Mouse (Mus musculus) kidney, adult 2 months (tissue): ENCODE data around the gene Zswim2. TPM values are rescaled to one million over a fixed set of nuclear protein-coding genes. Genes with fewer than 3 reads are reported as not detected.
A peak's percentile ranks its signal among the peaks of the same experiment; 100 is the strongest.
"Not testable (repeated sequence)": the region's sequence is repeated elsewhere in the genome, so short reads cannot be mapped to it uniquely, and the experiment has no call there.

ENCODE experiments used
- DNase-seq: peaks from one replicate; pipeline ENCODE4 v3.0.0; 2021
- H3K27ac ChIP-seq: fragments of 200-500 bp; 2 replicates; pipeline ENCODE4 v1.5.1; 2012; ENCODE audit warnings: low read depth, low read length, control low read depth, inconsistent platforms; ENCODE audit not compliant: insufficient read depth
- H3K27me3 ChIP-seq: fragments of 200-500 bp; replicated peaks from 2 replicates; pipeline ENCODE4 v1.6.1; 2012; ENCODE audit warnings: mild to moderate bottlenecking, moderate library complexity, low read length, inconsistent platforms; ENCODE audit not compliant: control insufficient read depth, insufficient read depth
- H3K36me3 ChIP-seq: fragments of 200-500 bp; 2 replicates; pipeline ENCODE4 v1.6.1; 2012; ENCODE audit warnings: mild to moderate bottlenecking, moderate library complexity, low read length, inconsistent platforms; ENCODE audit not compliant: control insufficient read depth, insufficient read depth
- H3K4me1 ChIP-seq: fragments of 200-500 bp; 2 replicates; pipeline ENCODE4 v1.6.1; 2011; ENCODE audit warnings: low read length; ENCODE audit not compliant: control insufficient read depth, insufficient read depth
- H3K4me3 ChIP-seq: fragments of 200-500 bp; 2 replicates; pipeline ENCODE4 v1.5.1; 2011; ENCODE audit warnings: mild to moderate bottlenecking, low read depth, low read length, control low read depth; ENCODE audit not compliant: insufficient read depth
- CTCF ChIP-seq: fragments of 200-500 bp; conservative IDR thresholded peaks from 2 replicates; pipeline ENCODE4 v1.5.1; 2011; ENCODE audit warnings: low read depth, mild to moderate bottlenecking, control low read depth, low read length, moderate library complexity, mixed read lengths; ENCODE audit not compliant: insufficient read depth, insufficient read length
- POLR2A ChIP-seq: fragments of 200-500 bp; IDR thresholded peaks from one replicate; pipeline ENCODE4 v1.6.1; 2011; ENCODE audit warnings: low read depth, low read length, control low read depth
- WGBS: fragments of 180-500 bp; shearing (Covaris S2); methylation state at CpG from one replicate; pipeline ENCODE4 v1.1.7; 2018; 5-methylcytosine and 5-hydroxymethylcytosine counted together
- polyA plus RNA-seq: library from polyadenylated mRNA; depleted of rRNA; stranded (reverse); fragments of >200 nt; gene quantifications from 2 replicates; pipeline ENCODE4 v1.2.3, GENCODE M21; 2012; rRNA removed

Gene Zswim2
- polyA plus RNA-seq = not detected in 2 replicates

DNA sequence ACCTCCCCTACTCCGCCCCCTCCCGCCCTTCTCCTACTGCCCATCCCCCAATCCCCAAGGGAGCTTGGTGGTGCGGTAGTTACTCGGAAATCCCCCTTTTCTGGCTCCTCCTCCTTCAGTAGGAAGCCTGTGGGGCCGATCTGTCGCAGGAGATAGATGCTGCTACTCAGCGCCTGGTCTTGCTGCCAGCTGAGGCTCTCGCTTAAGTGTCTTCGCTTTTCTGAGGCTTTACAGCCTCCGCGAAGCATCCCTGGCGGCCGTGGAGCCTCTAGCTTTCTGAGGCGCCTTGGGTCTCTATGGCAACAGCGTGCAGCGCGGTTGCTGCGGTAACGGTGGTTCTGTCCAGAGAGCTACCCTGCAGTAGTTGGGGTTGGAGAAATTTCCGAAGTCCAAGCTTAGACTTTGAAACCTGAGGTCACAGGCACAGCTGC, at the start of gene Zswim2:
TSS of gene Zswim2 (minus strand) at position 298 of the 431 bp plus-strand sequence.
- DNase-seq = peak; percentile 66
- Histone ChIP-seq H3K27me3 (no peaks in the 10 kb centered on the region), H3K27ac (no peak within 1 kb of the TSS), H3K4me1 (no peaks in the 10 kb centered on the region), H3K36me3 (no peaks in the 10 kb centered on the region), H3K4me3 (no peak within 1 kb of the TSS)
- WGBS = under 1% methylated on average over 20 of the region's 20 CpGs
- TF ChIP-seq POLR2A (no peak), CTCF (no peak)

DNA sequence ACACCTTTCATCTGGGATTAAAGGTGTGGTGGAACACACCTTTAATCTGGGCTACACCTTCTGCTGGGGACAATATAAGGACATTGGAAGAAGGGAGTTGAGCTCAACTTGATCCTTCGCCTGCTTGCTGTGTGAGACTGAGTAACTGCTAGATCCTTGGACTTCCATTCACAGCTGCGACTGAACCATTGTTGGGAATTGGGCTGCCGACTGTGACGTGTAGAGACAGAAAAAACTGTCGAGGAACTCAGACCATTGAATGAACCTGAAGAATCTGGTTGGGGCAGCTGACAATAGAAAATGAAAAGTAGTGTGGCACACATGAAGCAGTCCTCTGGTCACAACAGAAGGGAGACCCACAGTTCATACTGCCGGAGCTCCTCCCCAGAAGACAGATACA, 49.2 kb upstream of the Zswim2 start, which contains the start of gene Gm13691:
TSS of gene Gm13691 (plus strand) at position 301 of the 400 bp plus-strand sequence.
- H3K4me3 ChIP-seq, DNase-seq, H3K27ac ChIP-seq, H3K27me3 ChIP-seq, H3K36me3 ChIP-seq, H3K4me1 ChIP-seq: not testable (repeated sequence)
- WGBS = no CpG with 5 or more reads among the region's 6 CpGs

DNA sequence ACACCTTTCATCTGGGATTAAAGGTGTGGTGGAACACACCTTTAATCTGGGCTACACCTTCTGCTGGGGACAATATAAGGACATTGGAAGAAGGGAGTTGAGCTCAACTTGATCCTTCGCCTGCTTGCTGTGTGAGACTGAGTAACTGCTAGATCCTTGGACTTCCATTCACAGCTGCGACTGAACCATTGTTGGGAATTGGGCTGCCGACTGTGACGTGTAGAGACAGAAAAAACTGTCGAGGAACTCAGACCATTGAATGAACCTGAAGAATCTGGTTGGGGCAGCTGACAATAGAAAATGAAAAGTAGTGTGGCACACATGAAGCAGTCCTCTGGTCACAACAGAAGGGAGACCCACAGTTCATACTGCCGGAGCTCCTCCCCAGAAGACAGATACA, 43.4 kb upstream of the Zswim2 start, which contains the start of gene Gm13697:
TSS of gene Gm13697 (plus strand) at position 301 of the 400 bp plus-strand sequence.
- not testable (repeated sequence) for H3K4me3 ChIP-seq, H3K27ac ChIP-seq, H3K27me3 ChIP-seq, DNase-seq, H3K36me3 ChIP-seq, H3K4me1 ChIP-seq
- no CpG with 5 or more reads among the region's 6 CpGs for WGBS

DNA sequence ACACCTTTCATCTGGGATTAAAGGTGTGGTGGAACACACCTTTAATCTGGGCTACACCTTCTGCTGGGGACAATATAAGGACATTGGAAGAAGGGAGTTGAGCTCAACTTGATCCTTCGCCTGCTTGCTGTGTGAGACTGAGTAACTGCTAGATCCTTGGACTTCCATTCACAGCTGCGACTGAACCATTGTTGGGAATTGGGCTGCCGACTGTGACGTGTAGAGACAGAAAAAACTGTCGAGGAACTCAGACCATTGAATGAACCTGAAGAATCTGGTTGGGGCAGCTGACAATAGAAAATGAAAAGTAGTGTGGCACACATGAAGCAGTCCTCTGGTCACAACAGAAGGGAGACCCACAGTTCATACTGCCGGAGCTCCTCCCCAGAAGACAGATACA, 37.6 kb upstream of the Zswim2 start, which contains the start of gene Gm13694:
TSS of gene Gm13694 (plus strand) at position 301 of the 400 bp plus-strand sequence.
- WGBS = no CpG with 5 or more reads among the region's 6 CpGs
- not testable (repeated sequence) for H3K4me1 ChIP-seq, H3K4me3 ChIP-seq, H3K27me3 ChIP-seq, H3K27ac ChIP-seq, H3K36me3 ChIP-seq, DNase-seq

DNA sequence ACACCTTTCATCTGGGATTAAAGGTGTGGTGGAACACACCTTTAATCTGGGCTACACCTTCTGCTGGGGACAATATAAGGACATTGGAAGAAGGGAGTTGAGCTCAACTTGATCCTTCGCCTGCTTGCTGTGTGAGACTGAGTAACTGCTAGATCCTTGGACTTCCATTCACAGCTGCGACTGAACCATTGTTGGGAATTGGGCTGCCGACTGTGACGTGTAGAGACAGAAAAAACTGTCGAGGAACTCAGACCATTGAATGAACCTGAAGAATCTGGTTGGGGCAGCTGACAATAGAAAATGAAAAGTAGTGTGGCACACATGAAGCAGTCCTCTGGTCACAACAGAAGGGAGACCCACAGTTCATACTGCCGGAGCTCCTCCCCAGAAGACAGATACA, 31.8 kb upstream of the Zswim2 start, which contains the start of gene Gm13696:
TSS of gene Gm13696 (plus strand) at position 301 of the 400 bp plus-strand sequence.
- H3K4me1 ChIP-seq, H3K27ac ChIP-seq, DNase-seq, H3K27me3 ChIP-seq, H3K4me3 ChIP-seq, H3K36me3 ChIP-seq: not testable (repeated sequence)
- no CpG with 5 or more reads among the region's 6 CpGs for WGBS

DNA sequence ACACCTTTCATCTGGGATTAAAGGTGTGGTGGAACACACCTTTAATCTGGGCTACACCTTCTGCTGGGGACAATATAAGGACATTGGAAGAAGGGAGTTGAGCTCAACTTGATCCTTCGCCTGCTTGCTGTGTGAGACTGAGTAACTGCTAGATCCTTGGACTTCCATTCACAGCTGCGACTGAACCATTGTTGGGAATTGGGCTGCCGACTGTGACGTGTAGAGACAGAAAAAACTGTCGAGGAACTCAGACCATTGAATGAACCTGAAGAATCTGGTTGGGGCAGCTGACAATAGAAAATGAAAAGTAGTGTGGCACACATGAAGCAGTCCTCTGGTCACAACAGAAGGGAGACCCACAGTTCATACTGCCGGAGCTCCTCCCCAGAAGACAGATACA, 26.0 kb upstream of the Zswim2 start, which contains the start of gene Gm13695:
TSS of gene Gm13695 (plus strand) at position 301 of the 400 bp plus-strand sequence.
- H3K36me3 ChIP-seq, H3K27me3 ChIP-seq, DNase-seq, H3K4me3 ChIP-seq, H3K27ac ChIP-seq, H3K4me1 ChIP-seq: not testable (repeated sequence)
- WGBS = no CpG with 5 or more reads among the region's 6 CpGs

DNA sequence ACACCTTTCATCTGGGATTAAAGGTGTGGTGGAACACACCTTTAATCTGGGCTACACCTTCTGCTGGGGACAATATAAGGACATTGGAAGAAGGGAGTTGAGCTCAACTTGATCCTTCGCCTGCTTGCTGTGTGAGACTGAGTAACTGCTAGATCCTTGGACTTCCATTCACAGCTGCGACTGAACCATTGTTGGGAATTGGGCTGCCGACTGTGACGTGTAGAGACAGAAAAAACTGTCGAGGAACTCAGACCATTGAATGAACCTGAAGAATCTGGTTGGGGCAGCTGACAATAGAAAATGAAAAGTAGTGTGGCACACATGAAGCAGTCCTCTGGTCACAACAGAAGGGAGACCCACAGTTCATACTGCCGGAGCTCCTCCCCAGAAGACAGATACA, 20.2 kb upstream of the Zswim2 start, which contains the start of gene Gm13693:
TSS of gene Gm13693 (plus strand) at position 301 of the 400 bp plus-strand sequence.
- H3K27ac ChIP-seq, DNase-seq, H3K27me3 ChIP-seq, H3K4me3 ChIP-seq, H3K36me3 ChIP-seq, H3K4me1 ChIP-seq: not testable (repeated sequence)
- no CpG with 5 or more reads among the region's 6 CpGs for WGBS

DNA sequence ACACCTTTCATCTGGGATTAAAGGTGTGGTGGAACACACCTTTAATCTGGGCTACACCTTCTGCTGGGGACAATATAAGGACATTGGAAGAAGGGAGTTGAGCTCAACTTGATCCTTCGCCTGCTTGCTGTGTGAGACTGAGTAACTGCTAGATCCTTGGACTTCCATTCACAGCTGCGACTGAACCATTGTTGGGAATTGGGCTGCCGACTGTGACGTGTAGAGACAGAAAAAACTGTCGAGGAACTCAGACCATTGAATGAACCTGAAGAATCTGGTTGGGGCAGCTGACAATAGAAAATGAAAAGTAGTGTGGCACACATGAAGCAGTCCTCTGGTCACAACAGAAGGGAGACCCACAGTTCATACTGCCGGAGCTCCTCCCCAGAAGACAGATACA, 14.4 kb upstream of the Zswim2 start, which contains the start of gene Gm13698:
TSS of gene Gm13698 (plus strand) at position 301 of the 400 bp plus-strand sequence.
- DNase-seq, H3K27me3 ChIP-seq, H3K27ac ChIP-seq, H3K4me3 ChIP-seq, H3K36me3 ChIP-seq, H3K4me1 ChIP-seq: not testable (repeated sequence)
- no CpG with 5 or more reads among the region's 6 CpGs for WGBS
